Mouse (Mus musculus) stomach, embryonic 16.5 days (tissue): Measurements from ENCODE around the gene Dek. TPM values are rescaled to one million over a fixed set of nuclear protein-coding genes. Genes with fewer than 3 reads are reported as not detected.

ENCODE experiments used
- ATAC-seq: fragments of 200-750 bp; cut with Nextera tagmentation; 2 replicates; pipeline ENCODE4 v1.8.0; 2017; ENCODE audit warnings: moderate number of reproducible peaks, moderate TSS enrichment; ENCODE audit not compliant: insufficient read depth, low FRiP score
- H3K27ac ChIP-seq: fragments of 300-500 bp; sonication (generic); 2 replicates; pipeline ENCODE4 v1.5.1; 2014; ENCODE audit warnings: low read length
- H3K27me3 ChIP-seq: fragments of 300-500 bp; sonication (generic); 2 replicates; pipeline ENCODE4 v1.6.1; 2014; ENCODE audit warnings: low read length, control low read depth, mixed read lengths; ENCODE audit not compliant: control insufficient read depth, insufficient read depth
- H3K36me3 ChIP-seq: fragments of 300-500 bp; sonication (generic); 2 replicates; pipeline ENCODE4 v1.6.1; 2014; ENCODE audit warnings: low read length; ENCODE audit not compliant: control insufficient read depth, insufficient read depth
- H3K4me1 ChIP-seq: fragments of 300-500 bp; sonication (generic); 2 replicates; pipeline ENCODE4 v1.6.1; 2014; ENCODE audit warnings: low read length, control low read depth, mixed read lengths; ENCODE audit not compliant: control insufficient read depth, insufficient read depth
- H3K4me2 ChIP-seq: fragments of 300-500 bp; sonication (generic); 2 replicates; pipeline ENCODE4 v1.6.1; 2014; ENCODE audit warnings: low read depth, low read length, mixed read lengths
- H3K4me3 ChIP-seq: fragments of 300-500 bp; sonication (generic); replicated peaks from 2 replicates; pipeline ENCODE4 v1.5.1; 2014; ENCODE audit warnings: mild to moderate bottlenecking, low read length
- H3K9ac ChIP-seq: fragments of 300-500 bp; sonication (generic); 2 replicates; pipeline ENCODE4 v1.6.1; 2014; ENCODE audit warnings: low read length
- H3K9me3 ChIP-seq: fragments of 300-500 bp; sonication (generic); replicated peaks from 2 replicates; pipeline ENCODE4 v1.6.1; 2016; ENCODE audit warnings: low read length, control low read depth; ENCODE audit not compliant: control insufficient read depth
- WGBS: fragments of 180-500 bp; shearing (Covaris S2); extraction: QIAGEN DNeasy Blood & Tissue Kit; methylation state at CpG from one replicate; pipeline ENCODE4 v1.1.7; 2014; 5-methylcytosine and 5-hydroxymethylcytosine counted together
- polyA plus RNA-seq: library from polyadenylated mRNA; unstranded; fragments of >200 nt; fragmentation: Nextera tagmentation; extraction: Ambion mirVana; gene quantifications from 2 replicates; pipeline ENCODE4 v1.2.1, GENCODE M21; 2015

The Dek gene
- polyA plus RNA-seq, 1 experiment from 2014 or later, result 199 TPM

GRCm38 (mm10) chr13:47040061-47040460 lies 65.9 kb downstream of the Dek start:
- 94% methylated on average over 5 of the region's 5 CpGs for WGBS
- H3K9me3 ChIP-seq, result no peaks in the 10 kb centered on the region
- no peak for ATAC-seq
- no peak overlapping the region for H3K4me2 ChIP-seq
- no peaks in the 10 kb centered on the region for H3K27me3 ChIP-seq
- H3K27ac ChIP-seq, result no peak overlapping the region
- no peak overlapping the region for H3K4me3 ChIP-seq
- H3K36me3 ChIP-seq, result no peaks in the 10 kb centered on the region
- no peak overlapping the region for H3K9ac ChIP-seq
- H3K4me1 ChIP-seq, result peaks cover 7% of the 10 kb centered on the region; the same call in 1 of the 2 replicates

GRCm38 (mm10) chr13:47037946-47038345 lies 68.1 kb downstream of the Dek start:
- Histone ChIP-seq H3K36me3 (no peaks in the 10 kb centered on the region), H3K4me2 (no peak overlapping the region), H3K9me3 (no peaks in the 10 kb centered on the region), H3K4me1 (no peaks in the 10 kb centered on the region), H3K4me3 (no peak overlapping the region), H3K27ac (no peak overlapping the region), H3K9ac (no peak overlapping the region), H3K27me3 (no peaks in the 10 kb centered on the region)
- 85% methylated on average over 6 of the region's 6 CpGs for WGBS
- no peak for ATAC-seq

Other genes starting within 250 kb of the Dek start
- gene Kif13a, start 176.3 kb downstream of the Dek start, polyA plus RNA-seq, result 7.9 and 9.1 TPM in 2 replicates
- 2.9 and 4.0 TPM in 2 replicates for gene Nhlrc1, start 91.4 kb downstream of the Dek start, polyA plus RNA-seq
- 16.4 and 17.1 TPM in 2 replicates for gene Kdm1b, start 62.7 kb downstream of the Dek start, polyA plus RNA-seq
- gene Tpmt, start 61.5 kb downstream of the Dek start, polyA plus RNA-seq, result 18.9 and 19.8 TPM in 2 replicates
- 3.1 and 3.4 TPM in 2 replicates for gene Rnf144b, start 16.5 kb upstream of the Dek start, polyA plus RNA-seq